Mouse (Mus musculus) kidney, postnatal 4 days (tissue): Measurements from ENCODE around the gene Cobll1.
"Not testable (repeated sequence)": the region's sequence is repeated elsewhere in the genome, so short reads cannot be mapped to it uniquely, and the experiment has no call there.

ENCODE experiments used
- DNase-seq, 2 experiments: peaks; one replicate each; pipeline ENCODE4 v3.0.0; 2021; ENCODE audit warnings: mixed read lengths in 2 of 2

The Cobll1 gene

GRCm38 (mm10) chr2:65238964-65239570, at the start of gene Cobll1:
Gene Cobll1, minus strand, starts transcription at chr2:65239403.
- DNase-seq, result peak in 1 of 2 experiments; percentile 84

- DNase-seq, result no peak
These were observed 49.5 kb upstream of the Cobll1 start for GRCm38 (mm10) chr2:65288696-65289095.

GRCm38 (mm10) chr2:65285380-65285779, 46.2 kb upstream of the Cobll1 start:
- no peak for DNase-seq

- DNase-seq, result no peak
These were observed 43.8 kb upstream of the Cobll1 start for GRCm38 (mm10) chr2:65282979-65283378.

- DNase-seq, result peak in 1 of 2 experiments; percentile 26
These were observed 40.0 kb upstream of the Cobll1 start for GRCm38 (mm10) chr2:65279029-65279690.

- no peak for DNase-seq
These were observed 36.3 kb upstream of the Cobll1 start for GRCm38 (mm10) chr2:65275443-65276061.

GRCm38 (mm10) chr2:65273910-65274309, 34.7 kb upstream of the Cobll1 start:
- no peak for DNase-seq

- DNase-seq, result no peak
These were observed 29.5 kb upstream of the Cobll1 start for GRCm38 (mm10) chr2:65268731-65269130.

- DNase-seq, result no peak
These were observed 28.6 kb upstream of the Cobll1 start for GRCm38 (mm10) chr2:65267834-65268233.

- no peak for DNase-seq
These were observed 27.5 kb upstream of the Cobll1 start for GRCm38 (mm10) chr2:65266576-65267299.

- no peak for DNase-seq
These were observed 23.0 kb upstream of the Cobll1 start for GRCm38 (mm10) chr2:65262251-65262650.

GRCm38 (mm10) chr2:65260828-65261227, 21.6 kb upstream of the Cobll1 start:
- not testable (repeated sequence) for DNase-seq

GRCm38 (mm10) chr2:65260400-65260799, 21.2 kb upstream of the Cobll1 start:
- DNase-seq, result no peak

- DNase-seq, result no peak
These were observed 18.2 kb upstream of the Cobll1 start for GRCm38 (mm10) chr2:65257446-65257845.

- no peak for DNase-seq
These were observed 17.5 kb upstream of the Cobll1 start for GRCm38 (mm10) chr2:65256494-65257254.

- DNase-seq, result no peak
These were observed 11.4 kb upstream of the Cobll1 start for GRCm38 (mm10) chr2:65250589-65251104.

GRCm38 (mm10) chr2:65249575-65249974, 10.4 kb upstream of the Cobll1 start:
- DNase-seq, result no peak

- no peak for DNase-seq
These were observed 1.1 kb upstream of the Cobll1 start for GRCm38 (mm10) chr2:65240173-65240745.

GRCm38 (mm10) chr2:65238171-65238963, 836 bp downstream of the Cobll1 start:
- peak; percentile 84 to 90 for DNase-seq

- peak; percentile 65 to 78 for DNase-seq
These were observed 1.5 kb downstream of the Cobll1 start for GRCm38 (mm10) chr2:65237610-65238170.

- DNase-seq, result no peak
These were observed 2.1 kb downstream of the Cobll1 start for GRCm38 (mm10) chr2:65237116-65237515.
